Mouse (Mus musculus) embryonic facial prominence, embryonic 11.5 days (tissue): ENCODE results near the gene Ssrp1. TPM values are rescaled to one million over a fixed set of nuclear protein-coding genes. Genes with fewer than 3 reads are reported as not detected.

Experiments
- ATAC-seq: fragments of 200-750 bp; cut with Nextera tagmentation; replicated peaks from 2 replicates; pipeline ENCODE4 v1.8.0; 2017; ENCODE audit warnings: low read depth; ENCODE audit not compliant: insufficient number of reproducible peaks, low FRiP score, low TSS enrichment
- DNase-seq: peaks from one replicate; pipeline ENCODE4 v3.0.0-alpha.2; 2015; ENCODE audit warnings: low spot score
- H3K27ac ChIP-seq: fragments of 300-500 bp; sonication (generic); replicated peaks from 2 replicates; pipeline ENCODE4 v1.5.1; 2014; ENCODE audit warnings: mild to moderate bottlenecking, low read depth, low read length, control low read depth
- H3K27me3 ChIP-seq: fragments of 300-500 bp; sonication (generic); 2 replicates; pipeline ENCODE4 v1.6.1; 2014; ENCODE audit warnings: mild to moderate bottlenecking, low read length, moderate library complexity, mixed read lengths; ENCODE audit not compliant: control insufficient read depth, insufficient read depth
- H3K36me3 ChIP-seq: fragments of 300-500 bp; sonication (generic); replicated peaks from 2 replicates; pipeline ENCODE4 v1.6.1; 2014; ENCODE audit warnings: low read depth, mild to moderate bottlenecking, low read length, moderate library complexity, mixed read lengths; ENCODE audit not compliant: control insufficient read depth, insufficient read depth
- H3K4me1 ChIP-seq: fragments of 300-500 bp; sonication (generic); 2 replicates; pipeline ENCODE4 v1.6.1; 2014; ENCODE audit warnings: low read length, mixed read lengths; ENCODE audit not compliant: control insufficient read depth, insufficient read depth
- H3K4me2 ChIP-seq: fragments of 300-500 bp; sonication (generic); 2 replicates; pipeline ENCODE4 v1.6.1; 2014; ENCODE audit warnings: low read depth, mild to moderate bottlenecking, control low read depth, low read length, moderate library complexity
- H3K4me3 ChIP-seq: fragments of 300-500 bp; sonication (generic); 2 replicates; pipeline ENCODE4 v1.5.1; 2014; ENCODE audit warnings: low read depth, low read length, control low read depth
- H3K9ac ChIP-seq: fragments of 300-500 bp; sonication (generic); replicated peaks from 2 replicates; pipeline ENCODE4 v1.6.1; 2014; ENCODE audit warnings: mild to moderate bottlenecking, control low read depth, low read length
- H3K9me3 ChIP-seq: fragments of 300-500 bp; sonication (generic); replicated peaks from 2 replicates; pipeline ENCODE4 v1.6.1; 2016; ENCODE audit warnings: mild to moderate bottlenecking, low read length, inconsistent platforms, mixed read lengths; ENCODE audit not compliant: control insufficient read depth
- WGBS: fragments of 180-500 bp; shearing (Covaris S2); extraction: QIAGEN DNeasy Blood & Tissue Kit; methylation state at CpG from one replicate; pipeline ENCODE4 v1.1.7; 2014; 5-methylcytosine and 5-hydroxymethylcytosine counted together
- polyA plus RNA-seq: library from polyadenylated mRNA; unstranded; fragments of >200 nt; fragmentation: Nextera tagmentation; extraction: Ambion mirVana; gene quantifications from 2 replicates; pipeline ENCODE4 v1.2.1, GENCODE M21; 2014

The Ssrp1 gene
- polyA plus RNA-seq, 1 experiment from 2014 or later, result 409 TPM

DNA sequence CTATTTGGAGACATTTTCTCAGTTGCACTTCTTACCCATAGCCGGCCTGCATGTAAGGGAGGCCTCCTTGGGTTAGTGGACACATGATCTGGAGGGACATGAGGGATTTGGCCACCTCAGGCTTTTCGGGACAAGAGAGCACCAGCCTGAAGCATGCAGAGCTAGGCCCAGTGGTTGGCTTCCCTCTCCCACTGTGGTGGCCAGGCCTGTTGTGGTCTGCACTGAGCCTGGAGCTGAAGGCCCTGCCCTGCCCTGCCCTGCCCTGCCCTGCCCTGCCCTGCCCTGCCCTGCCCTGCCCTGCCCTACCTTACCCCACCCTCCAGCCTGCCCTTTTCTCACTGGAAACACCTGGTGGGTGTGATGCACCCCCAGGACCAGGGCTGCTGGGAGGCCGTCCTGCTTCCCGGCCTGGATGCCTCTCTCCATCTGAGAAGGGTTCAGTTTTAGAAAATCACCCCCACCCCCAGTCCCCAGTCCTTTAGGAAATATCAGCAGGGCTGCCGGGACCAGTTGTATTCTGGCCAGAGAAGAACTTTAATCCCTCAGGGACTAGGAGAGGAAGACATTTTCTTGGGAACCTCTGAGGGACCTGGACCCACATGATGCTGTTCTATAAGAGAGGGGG is 16.3 kb downstream of the Ssrp1 start:
- Histone ChIP-seq H3K9me3 (no peaks in the 10 kb centered on the region), H3K4me3 (no peak overlapping the region), H3K27me3 (no peaks in the 10 kb centered on the region), H3K4me1 (peaks cover 3% of the 10 kb centered on the region), H3K9ac (no peak overlapping the region), H3K4me2 (no peak overlapping the region), H3K36me3 (peaks cover 12% of the 10 kb centered on the region), H3K27ac (no peak overlapping the region)
- DNase-seq (no peak), ATAC-seq (no peak)
- 79% methylated on average over 5 of the region's 5 CpGs for WGBS

- Histone ChIP-seq H3K9ac (no peak overlapping the region), H3K4me3 (no peak overlapping the region), H3K4me1 (no peaks in the 10 kb centered on the region; the same call in 1 of the 2 replicates), H3K9me3 (no peaks in the 10 kb centered on the region), H3K27ac (no peak overlapping the region), H3K27me3 (no peaks in the 10 kb centered on the region), H3K4me2 (no peak overlapping the region), H3K36me3 (peaks cover 14% of the 10 kb centered on the region)
- no peak for ATAC-seq
- DNase-seq, result no peak
- 48% methylated on average over 5 of the region's 5 CpGs for WGBS
These were observed 19.7 kb downstream of the Ssrp1 start for GRCm38 (mm10) chr2:85056711-85057110.

DNA sequence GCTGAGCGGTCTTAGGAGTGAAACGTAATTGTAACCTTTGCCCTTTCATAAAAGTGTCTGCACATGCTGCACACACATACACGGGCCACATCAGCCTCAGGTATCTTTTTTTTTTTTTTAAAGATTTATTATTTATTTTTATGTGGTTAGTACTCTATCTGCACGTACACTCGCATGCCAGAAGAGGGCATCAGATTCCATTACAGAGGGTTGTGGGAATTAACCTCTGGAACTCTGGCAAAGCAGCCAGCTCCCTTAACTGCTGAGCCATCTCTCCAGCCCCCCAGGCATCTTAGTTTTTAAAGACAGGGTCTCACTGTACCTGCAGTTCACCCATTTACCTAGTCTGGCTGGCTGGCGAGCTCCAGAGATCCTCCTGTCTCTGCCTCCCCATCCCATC is 22.6 kb downstream of the Ssrp1 start:
- no peak overlapping the region for H3K4me3 ChIP-seq
- H3K27ac ChIP-seq, result no peak overlapping the region
- peaks cover 12% of the 10 kb centered on the region for H3K36me3 ChIP-seq
- no peaks in the 10 kb centered on the region; the same call in 1 of the 2 replicates for H3K4me1 ChIP-seq
- H3K9me3 ChIP-seq, result no peaks in the 10 kb centered on the region
- no peaks in the 10 kb centered on the region for H3K27me3 ChIP-seq
- no peak overlapping the region for H3K9ac ChIP-seq
- H3K4me2 ChIP-seq, result no peak overlapping the region
- DNase-seq (no peak), ATAC-seq (no peak)
- WGBS, result 87% methylated on average over 6 of the region's 6 CpGs

- H3K4me2 ChIP-seq, result peak overlapping the region; percentile 43
- peak; percentile 54 for DNase-seq
- H3K9me3 ChIP-seq, result no peaks in the 10 kb centered on the region
- H3K27ac ChIP-seq, result no peak overlapping the region
- peak; percentile 65 for ATAC-seq
- WGBS, result 10% methylated on average over 11 of the region's 11 CpGs
- peak overlapping the region; percentile 41 for H3K9ac ChIP-seq
- H3K4me3 ChIP-seq, result peak overlapping the region; percentile 23; the same call in 1 of the 2 replicates
- H3K36me3 ChIP-seq, result peaks cover 12% of the 10 kb centered on the region
- H3K4me1 ChIP-seq, result no peaks in the 10 kb centered on the region; the same call in 1 of the 2 replicates
- no peaks in the 10 kb centered on the region for H3K27me3 ChIP-seq
These were observed 23.6 kb downstream of the Ssrp1 start for GRCm38 (mm10) chr2:85060591-85061060.

- no peak overlapping the region for H3K27ac ChIP-seq
- H3K4me1 ChIP-seq, result no peaks in the 10 kb centered on the region; the same call in 1 of the 2 replicates
- H3K4me2 ChIP-seq, result peak overlapping the region; percentile 43
- no peak for DNase-seq
- no peaks in the 10 kb centered on the region for H3K9me3 ChIP-seq
- H3K27me3 ChIP-seq, result no peaks in the 10 kb centered on the region
- H3K36me3 ChIP-seq, result peaks cover 9% of the 10 kb centered on the region
- ATAC-seq, result no peak
- WGBS, result 35% methylated on average over 10 of the region's 10 CpGs
- H3K4me3 ChIP-seq, result peak overlapping the region; percentile 23; the same call in 1 of the 2 replicates
- peak overlapping the region; percentile 41 for H3K9ac ChIP-seq
These were observed 24.1 kb downstream of the Ssrp1 start for GRCm38 (mm10) chr2:85061107-85061541.

DNA sequence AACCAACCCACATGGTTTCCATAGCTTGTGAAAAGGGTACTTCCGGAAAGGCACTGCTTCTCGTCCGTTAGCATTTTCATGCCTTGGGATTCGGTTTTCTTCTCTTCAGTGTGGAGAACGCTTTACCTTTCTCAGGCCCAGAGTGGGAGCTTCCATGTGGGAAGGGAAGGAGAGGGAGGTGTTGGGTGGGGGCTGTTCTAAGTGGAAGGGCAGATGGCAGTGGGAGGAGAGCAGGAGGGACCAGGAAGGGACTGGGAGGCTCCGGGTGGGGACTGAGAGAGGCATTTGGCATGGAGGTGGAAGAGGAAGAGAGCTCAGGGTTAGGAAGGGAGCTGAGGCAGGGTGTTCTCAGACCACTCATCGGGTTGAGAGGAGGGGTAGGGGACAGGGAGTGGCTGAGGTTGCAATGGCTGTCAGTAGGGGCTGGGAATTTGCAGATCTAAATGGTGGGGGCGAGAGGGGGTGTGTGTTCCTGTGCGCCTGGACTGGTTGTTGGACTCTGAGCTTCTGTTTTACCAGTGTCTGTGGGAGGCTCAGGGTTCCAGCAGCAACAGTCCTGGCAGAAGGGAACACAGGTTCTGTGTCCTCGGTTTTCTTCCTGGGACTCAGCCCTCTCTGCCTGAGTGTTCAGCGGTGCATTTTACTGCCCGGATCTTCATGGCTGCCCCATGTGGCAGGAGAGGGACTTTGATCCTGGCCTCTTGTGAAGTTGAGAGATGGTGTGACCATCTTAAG is 28.3 kb downstream of the Ssrp1 start:
- Histone ChIP-seq H3K4me1 (no peaks in the 10 kb centered on the region; the same call in 1 of the 2 replicates), H3K9ac (no peak overlapping the region), H3K27me3 (no peaks in the 10 kb centered on the region), H3K27ac (no peak overlapping the region), H3K4me3 (no peak overlapping the region), H3K4me2 (no peak overlapping the region), H3K36me3 (peaks cover 3% of the 10 kb centered on the region), H3K9me3 (no peaks in the 10 kb centered on the region)
- DNase-seq (no peak), ATAC-seq (no peak)
- 83% methylated on average over 12 of the region's 12 CpGs for WGBS

- WGBS, result 93% methylated on average over 5 of the region's 5 CpGs
- no peak overlapping the region for H3K9ac ChIP-seq
- no peak overlapping the region for H3K27ac ChIP-seq
- H3K9me3 ChIP-seq, result no peaks in the 10 kb centered on the region
- ATAC-seq (no peak), DNase-seq (no peak)
- H3K4me3 ChIP-seq, result no peak overlapping the region
- peaks cover 3% of the 10 kb centered on the region for H3K36me3 ChIP-seq
- H3K4me2 ChIP-seq, result no peak overlapping the region
- H3K4me1 ChIP-seq, result no peaks in the 10 kb centered on the region
- H3K27me3 ChIP-seq, result no peaks in the 10 kb centered on the region
These were observed 29.9 kb downstream of the Ssrp1 start for GRCm38 (mm10) chr2:85066937-85067336.
